ENCODE assay signal across 15 mouse cellular contexts in genomic region chr4:119750681-119751211, GRCm38 (mm10). TPM values are rescaled to one million over a fixed set of nuclear protein-coding genes. Genes with fewer than 3 reads are reported as not detected.
DNase-seq lines count a peak whose midpoint lies in the region; ATAC-seq and TF ChIP-seq lines count a peak whose summit lies in the region.
"Had no signal": no experiment of that assay in that cellular context is flagged by ENCODE, and none has a peak within 500 bp of the region (broad histone marks: within the 10 kb centered on the region; RNA-seq: fewer than 3 reads in every experiment).

No protein-coding gene starts in this region.

- no peak overlapping the region for H3K4me3 ChIP-seq in lung, adult 2 months (replicated peaks; ENCODE audit: extremely low read depth, low read depth, low read length)
- no peak overlapping the region for H3K4me3 ChIP-seq in heart, embryonic 13.5 days
- H3K4me3 ChIP-seq in forebrain, embryonic 14.5 days (ENCODE audit: low read depth, low read length), result no peak overlapping the region
- H3K4me3 ChIP-seq: limb, embryonic 12.5 days; liver, embryonic 13.5 days; neural tube, embryonic 12.5 days had no signal

- H3K4me1 ChIP-seq in lung, adult 2 months (ENCODE audit: control insufficient read depth, insufficient read depth, low read length), result peaks cover 5% of the 10 kb centered on the region; the same call in 1 of the 2 replicates
- peaks cover 18% of the 10 kb centered on the region for H3K4me1 ChIP-seq in heart, embryonic 13.5 days
- no peaks in the 10 kb centered on the region for H3K4me1 ChIP-seq in forebrain, embryonic 14.5 days (ENCODE audit: control insufficient read depth, insufficient read depth, low read length)
- H3K4me1 ChIP-seq: limb, embryonic 12.5 days; neural tube, embryonic 12.5 days had no signal

- H3K9me3 ChIP-seq in heart, embryonic 13.5 days, result peaks cover 3% of the 10 kb centered on the region; the same call in 1 of the 2 replicates
- no peaks in the 10 kb centered on the region for H3K9me3 ChIP-seq in forebrain, embryonic 14.5 days (replicated peaks; ENCODE audit: control insufficient read depth, low read length)
- H3K9me3 ChIP-seq: limb, embryonic 12.5 days; liver, embryonic 13.5 days; neural tube, embryonic 12.5 days had no signal

- H3K36me3 ChIP-seq in heart, embryonic 13.5 days, result no peaks in the 10 kb centered on the region
- H3K36me3 ChIP-seq in forebrain, embryonic 14.5 days (ENCODE audit: control insufficient read depth, insufficient read depth, low read length), result no peaks in the 10 kb centered on the region
- H3K36me3 ChIP-seq: limb, embryonic 12.5 days; liver, embryonic 13.5 days; neural tube, embryonic 12.5 days had no signal

- TF ChIP-seq POLR2A in lung, adult 2 months (IDR thresholded peaks at IDR 0.05; ENCODE audit: borderline replicate concordance, extremely low read depth, low read depth, low read length), result no peak

- no peak overlapping the region for H3K4me2 ChIP-seq in heart, embryonic 13.5 days
- no peak overlapping the region for H3K4me2 ChIP-seq in forebrain, embryonic 14.5 days (ENCODE audit: low read length)
- H3K4me2 ChIP-seq: limb, embryonic 12.5 days; liver, embryonic 13.5 days; midbrain, embryonic 11.5 days; neural tube, embryonic 12.5 days had no signal

- peak; percentile 32 for DNase-seq in gastrocnemius, adult 18-20 months (ENCODE audit: low spot score)
- no peak for DNase-seq in gastrocnemius, postnatal 25 days
- peak; percentile 22 for DNase-seq in lung, postnatal 14 days
- no peak for DNase-seq in lung, adult 2 months
- DNase-seq in heart, postnatal 4 days, result peak; percentile 53
- no peak for DNase-seq in MN1 (ENCODE audit: low spot score)
- no peak for DNase-seq in forebrain, embryonic 14.5 days (ENCODE audit: low spot score)
- DNase-seq: kidney, adult 11 months; thymus, postnatal 14 days had no signal

- H3K27me3 ChIP-seq in heart, embryonic 13.5 days (replicated peaks), result no peaks in the 10 kb centered on the region
- H3K27me3 ChIP-seq in forebrain, embryonic 14.5 days (replicated peaks; ENCODE audit: control insufficient read depth, insufficient read depth, low read length), result no peaks in the 10 kb centered on the region
- H3K27me3 ChIP-seq: limb, embryonic 12.5 days; liver, embryonic 13.5 days; neural tube, embryonic 12.5 days had no signal

- 75% methylated on average over 6 of the region's 6 CpGs for WGBS in lung, adult 2 months
- WGBS in heart, embryonic 13.5 days, result 70% methylated on average over 6 of the region's 6 CpGs
- WGBS in forebrain, embryonic 14.5 days, result 80% methylated on average over 6 of the region's 6 CpGs

- ATAC-seq in heart, embryonic 13.5 days (ENCODE audit: extremely low read depth, insufficient number of reproducible peaks, low FRiP score, low TSS enrichment), result no peak
- no peak for ATAC-seq in forebrain, embryonic 14.5 days
- ATAC-seq: CD4-positive, CD25-positive, alpha-beta regulatory T cell, adult 4 months had no signal

- no peak for TF ChIP-seq CTCF in lung, adult 2 months (IDR thresholded peaks at IDR 0.05; ENCODE audit: insufficient read depth, low read length)

- peak overlapping the region; percentile 39; the same call in 1 of the 2 replicates for H3K27ac ChIP-seq in heart, embryonic 13.5 days (replicated peaks)
- H3K27ac ChIP-seq in forebrain, embryonic 14.5 days (ENCODE audit: low read depth, low read length), result no peak overlapping the region
- H3K27ac ChIP-seq: limb, embryonic 12.5 days; liver, embryonic 13.5 days; neural tube, embryonic 12.5 days had no signal

- no peak overlapping the region for H3K9ac ChIP-seq in heart, embryonic 13.5 days
- H3K9ac ChIP-seq in forebrain, embryonic 14.5 days (ENCODE audit: low read length), result no peak overlapping the region
- H3K9ac ChIP-seq: limb, embryonic 12.5 days; liver, embryonic 13.5 days; neural tube, embryonic 12.5 days had no signal

RNA-seq across cellular contexts. Expression of gene Hivep3, which starts 17.2 kb away (rescaled TPM):
- 1 to 10 TPM; 3.0 to 5.6 TPM for total RNA-seq in gastrocnemius, adult 18-20 months (2021)
- total RNA-seq in gastrocnemius, postnatal 25 days (2021), result 1 to 10 TPM; 2.4 TPM
- 15.0 and 23.1 TPM in 2 replicates for polyA plus RNA-seq in lung, adult 2 months (2012; rRNA removed)
- 5.0 and 5.5 TPM in 2 replicates for polyA plus RNA-seq in heart, embryonic 13.5 days (2015; fragmentation: Nextera tagmentation; extraction: Ambion mirVana)
- total RNA-seq in heart, postnatal 4 days (2021), result 1 to 10 TPM; 6.2 to 7.1 TPM
- 13.8 and 18.8 TPM in 2 replicates for polyA plus RNA-seq in forebrain, embryonic 14.5 days (2014; fragmentation: Nextera tagmentation; extraction: Ambion mirVana)

Comparison
In these comparisons a context has a peak if more than half of its experiments do, and no peak if none do; other contexts are left out.
1. DNase-seq: peak in gastrocnemius, adult 18-20 months (single experiment), lung, postnatal 14 days (single experiment) and heart, postnatal 4 days (single experiment); none in gastrocnemius, postnatal 25 days (single experiment), lung, adult 2 months (single experiment), MN1 (single experiment) and forebrain, embryonic 14.5 days (single experiment).